Mouse (Mus musculus) retina, adult 2 months (tissue): ENCODE results near the gene Odc1.

Experiments
- DNase-seq: peaks from one replicate; pipeline ENCODE4 v3.0.0-alpha.2; 2012; ENCODE audit warnings: low read depth, low spot score

Gene Odc1

GRCm38 (mm10) chr12:17551208-17551995, 6.8 kb downstream of the Odc1 start:
- DNase-seq: no peak

GRCm38 (mm10) chr12:17552420-17552819, 7.8 kb downstream of the Odc1 start:
- no peak for DNase-seq

- DNase-seq: no peak
These were observed 8.4 kb downstream of the Odc1 start for GRCm38 (mm10) chr12:17552949-17553348.

GRCm38 (mm10) chr12:17553627-17554026, 9.0 kb downstream of the Odc1 start:
- DNase-seq: no peak

- DNase-seq: peak; percentile 60
These were observed 9.8 kb downstream of the Odc1 start for GRCm38 (mm10) chr12:17554200-17554951.

- DNase-seq: no peak
These were observed 12.1 kb downstream of the Odc1 start for GRCm38 (mm10) chr12:17556430-17557343.

GRCm38 (mm10) chr12:17557344-17557966, 12.9 kb downstream of the Odc1 start:
- DNase-seq: no peak

GRCm38 (mm10) chr12:17557967-17558345, 13.4 kb downstream of the Odc1 start:
- DNase-seq: no peak

GRCm38 (mm10) chr12:17562396-17562795, 17.8 kb downstream of the Odc1 start:
- DNase-seq: no peak

- DNase-seq: no peak
These were observed 20.9 kb downstream of the Odc1 start for GRCm38 (mm10) chr12:17565393-17566045.

GRCm38 (mm10) chr12:17566046-17566408, 21.4 kb downstream of the Odc1 start:
- no peak for DNase-seq

- DNase-seq: no peak
These were observed 24.0 kb downstream of the Odc1 start for GRCm38 (mm10) chr12:17568564-17568963.

- DNase-seq: no peak
These were observed 30.0 kb downstream of the Odc1 start for GRCm38 (mm10) chr12:17574591-17574990.

GRCm38 (mm10) chr12:17575156-17575910, 30.7 kb downstream of the Odc1 start:
- DNase-seq: no peak

- DNase-seq: no peak
These were observed 31.4 kb downstream of the Odc1 start for GRCm38 (mm10) chr12:17576041-17576440.

GRCm38 (mm10) chr12:17578601-17579000, 34.0 kb downstream of the Odc1 start:
- no peak for DNase-seq

- DNase-seq: no peak
These were observed 36.4 kb downstream of the Odc1 start for GRCm38 (mm10) chr12:17581001-17581400.

- DNase-seq: no peak
These were observed 37.8 kb downstream of the Odc1 start for GRCm38 (mm10) chr12:17582406-17582805.

GRCm38 (mm10) chr12:17583860-17584259, 39.3 kb downstream of the Odc1 start:
- no peak for DNase-seq

- DNase-seq: no peak
These were observed 41.4 kb downstream of the Odc1 start for GRCm38 (mm10) chr12:17586011-17586410.
